Mouse (Mus musculus) embryonic fibroblast, embryonic 13.5 days (primary cell): ENCODE measurements at regions not wholly inside any gene's neighbourhood (a gene's known extent, or its start where the extent isn't known, plus 50 kb on each side); places are given as distances from the start of the nearest gene placed in this dataset.

Experiments used
- CTCF ChIP-seq: IDR thresholded peaks from 2 replicates; pipeline ENCODE4 v1.5.1; 2011; ENCODE audit warnings: mild to moderate bottlenecking, control low read depth, low read length, moderate library complexity, borderline replicate concordance; ENCODE audit not compliant: insufficient read depth
- POLR2A ChIP-seq: IDR thresholded peaks from 2 replicates; pipeline ENCODE4 v1.6.1; 2011; ENCODE audit warnings: low read depth, mild to moderate bottlenecking, control low read depth, low read length, moderate library complexity

- TF ChIP-seq CTCF (no peak), POLR2A (no peak)
Observed at GRCm38 (mm10) chr5:52061226-52061625, 129.1 kb downstream of the Dhx15 start.
